Mouse (Mus musculus): ENCODE measurements around the gene Olfr63.
"Not testable (repeated sequence)": the region's sequence is repeated elsewhere in the genome, so short reads cannot be mapped to it uniquely, and the experiment has no call there.

Gene Olfr63

GRCm38 (mm10) chr17:33264376-33264775, at the start of gene Olfr63:
TSS of gene Olfr63 (plus strand) at chr17:33264676.
- no peak for DNase-seq (ENCODE audit: inconsistent age in 2 of 2, low spot score in 1 of 2)

- DNase-seq (ENCODE audit: inconsistent age in 2 of 2, low spot score in 1 of 2): no peak
Observed at GRCm38 (mm10) chr17:33221590-33221989, 42.9 kb upstream of the Olfr63 start, which contains the start of gene Olfr1564. TSS of gene Olfr1564 (minus strand) at chr17:33221690.

- not testable (repeated sequence) for DNase-seq (ENCODE audit: inconsistent age in 2 of 2, low spot score in 1 of 2)
Observed at GRCm38 (mm10) chr17:33236646-33237045, 27.8 kb upstream of the Olfr63 start.

- DNase-seq (ENCODE audit: inconsistent age in 2 of 2, low spot score in 1 of 2): not testable (repeated sequence)
Observed at GRCm38 (mm10) chr17:33254530-33255318, 9.8 kb upstream of the Olfr63 start, which contains the start of gene Zfp955a. TSS of gene Zfp955a (minus strand) at chr17:33255145.

- not testable (repeated sequence) for DNase-seq (ENCODE audit: inconsistent age in 2 of 2, low spot score in 1 of 2)
Observed at GRCm38 (mm10) chr17:33255319-33255657, 9.2 kb upstream of the Olfr63 start.

GRCm38 (mm10) chr17:33268907-33269306, 4.4 kb downstream of the Olfr63 start:
- DNase-seq (ENCODE audit: inconsistent age in 2 of 2, low spot score in 1 of 2): peak in 1 of 2 experiments; percentile 12

- DNase-seq (ENCODE audit: inconsistent age in 2 of 2, low spot score in 1 of 2): not testable (repeated sequence)
Observed at GRCm38 (mm10) chr17:33289039-33289875, 24.8 kb downstream of the Olfr63 start, which contains the start of gene Zfp955b. TSS of gene Zfp955b (plus strand) at chr17:33289544.

GRCm38 (mm10) chr17:33289876-33290149, 25.3 kb downstream of the Olfr63 start:
- DNase-seq (ENCODE audit: inconsistent age in 2 of 2, low spot score in 1 of 2): not testable (repeated sequence)

Data from adrenal gland, adult (tissue).